Mouse (Mus musculus) liver, embryonic 13.5 days (tissue): ENCODE results near the gene Luc7l3. TPM values are rescaled to one million over a fixed set of nuclear protein-coding genes. Genes with fewer than 3 reads are reported as not detected.

Source experiments
- ATAC-seq: fragments of 200-750 bp; cut with Nextera tagmentation; 2 replicates; pipeline ENCODE4 v1.8.0; 2017; ENCODE audit warnings: low read depth, mild to moderate bottlenecking, moderate number of reproducible peaks, moderate library complexity
- DNase-seq: peaks from one replicate; pipeline ENCODE4 v3.0.0; 2022
- H3K27ac ChIP-seq: fragments of 300-500 bp; sonication (generic); 2 replicates; pipeline ENCODE4 v1.5.1; 2015; ENCODE audit warnings: moderate library complexity, mild to moderate bottlenecking, inconsistent platforms
- H3K27me3 ChIP-seq: fragments of 300-500 bp; sonication (generic); 2 replicates; pipeline ENCODE4 v1.6.1; 2015; ENCODE audit warnings: mild to moderate bottlenecking, inconsistent platforms
- H3K36me3 ChIP-seq: fragments of 300-500 bp; sonication (generic); 2 replicates; pipeline ENCODE4 v1.6.1; 2015; ENCODE audit warnings: mild to moderate bottlenecking, inconsistent platforms
- H3K4me1 ChIP-seq: fragments of 300-500 bp; sonication (generic); replicated peaks from 2 replicates; pipeline ENCODE4 v1.6.1; 2015; ENCODE audit warnings: inconsistent platforms
- H3K4me2 ChIP-seq: fragments of 300-500 bp; sonication (generic); 2 replicates; pipeline ENCODE4 v1.6.1; 2015; ENCODE audit warnings: inconsistent platforms, mild to moderate bottlenecking, moderate library complexity
- H3K4me3 ChIP-seq: fragments of 300-500 bp; sonication (generic); replicated peaks from 2 replicates; pipeline ENCODE4 v1.5.1; 2015; ENCODE audit warnings: mild to moderate bottlenecking, inconsistent platforms
- H3K9ac ChIP-seq: fragments of 300-500 bp; sonication (generic); 2 replicates; pipeline ENCODE4 v1.6.1; 2015; ENCODE audit warnings: mild to moderate bottlenecking, inconsistent platforms
- H3K9me3 ChIP-seq: fragments of 300-500 bp; sonication (generic); replicated peaks from 2 replicates; pipeline ENCODE4 v1.6.1; 2016; ENCODE audit warnings: inconsistent platforms
- WGBS: fragments of 180-500 bp; shearing (Covaris S2); methylation state at CpG from one replicate; pipeline ENCODE4 v1.1.7; 2015; ENCODE audit not compliant: insufficient replicate concordance; 5-methylcytosine and 5-hydroxymethylcytosine counted together
- polyA plus RNA-seq: library from polyadenylated mRNA; unstranded; fragments of >200 nt; fragmentation: Nextera tagmentation; extraction: Ambion mirVana; gene quantifications from 2 replicates; pipeline ENCODE4 v1.2.1, GENCODE M21; 2015

Gene Luc7l3
- 53.4 and 68.8 TPM in 2 replicates for polyA plus RNA-seq

GRCm38 (mm10) chr11:94321931-94322400, at the start of gene Luc7l3:
Luc7l3 (minus strand) TSS chr11:94321988.
- under 1% methylated on average over 36 of the region's 36 CpGs for WGBS
- Histone ChIP-seq H3K4me2 (peak within 1 kb of the TSS; percentile 77), H3K9me3 (no peaks in the 10 kb centered on the region), H3K27me3 (0 out of 2 replicates have a peak, but pooled peaks cover 4% of the 10 kb centered on the region), H3K4me3 (peak within 1 kb of the TSS; percentile 97), H3K36me3 (peaks cover 15% of the 10 kb centered on the region; the same call in 1 of the 2 replicates), H3K27ac (peak within 1 kb of the TSS; percentile 97), H3K4me1 (peaks cover 52% of the 10 kb centered on the region), H3K9ac (peak within 1 kb of the TSS; percentile 98)
- ATAC-seq (peak; percentile 93), DNase-seq (peak; percentile 92)

- WGBS: 4% methylated on average over 5 of the region's 5 CpGs
- no peak overlapping the region for H3K4me3 ChIP-seq
- H3K27me3 ChIP-seq: peaks cover 17% of the 10 kb centered on the region; the same call in 1 of the 2 replicates
- H3K9ac ChIP-seq: peak overlapping the region; percentile 15; the same call in 1 of the 2 replicates
- peaks cover 17% of the 10 kb centered on the region for H3K4me1 ChIP-seq
- no peak overlapping the region for H3K4me2 ChIP-seq
- no peaks in the 10 kb centered on the region for H3K9me3 ChIP-seq
- peak; percentile 72; the same call in 1 of the 2 replicates for ATAC-seq
- peak overlapping the region; percentile 53 for H3K27ac ChIP-seq
- H3K36me3 ChIP-seq: no peaks in the 10 kb centered on the region
- DNase-seq: peak; percentile 34
These were observed 49.0 kb upstream of the Luc7l3 start for GRCm38 (mm10) chr11:94370809-94371208.

- Histone ChIP-seq H3K4me3 (no peak overlapping the region), H3K4me1 (peaks cover 17% of the 10 kb centered on the region), H3K27ac (no peak overlapping the region), H3K27me3 (peaks cover 17% of the 10 kb centered on the region; the same call in 1 of the 2 replicates), H3K9me3 (no peaks in the 10 kb centered on the region), H3K4me2 (no peak overlapping the region), H3K9ac (peak overlapping the region; percentile 15; the same call in 1 of the 2 replicates), H3K36me3 (no peaks in the 10 kb centered on the region)
- no peak for ATAC-seq
- no peak for DNase-seq
- WGBS: 40% methylated on average over 6 of the region's 6 CpGs
These were observed 48.2 kb upstream of the Luc7l3 start for GRCm38 (mm10) chr11:94369981-94370380.

GRCm38 (mm10) chr11:94365340-94365739, 43.6 kb upstream of the Luc7l3 start:
- ATAC-seq (no peak), DNase-seq (no peak)

GRCm38 (mm10) chr11:94363690-94364089, 41.9 kb upstream of the Luc7l3 start:
- H3K4me2 ChIP-seq: no peak overlapping the region
- no peak for ATAC-seq
- H3K27ac ChIP-seq: no peak overlapping the region
- no peaks in the 10 kb centered on the region for H3K4me1 ChIP-seq
- H3K9me3 ChIP-seq: no peaks in the 10 kb centered on the region
- H3K36me3 ChIP-seq: no peaks in the 10 kb centered on the region
- DNase-seq: no peak
- WGBS: 58% methylated on average over 7 of the region's 7 CpGs
- H3K9ac ChIP-seq: no peak overlapping the region
- peaks cover 11% of the 10 kb centered on the region for H3K27me3 ChIP-seq
- no peak overlapping the region for H3K4me3 ChIP-seq

More at GRCm38 (mm10) chr11:94365340-94365739, 43.6 kb upstream of the Luc7l3 start:
- no peak overlapping the region for H3K27ac ChIP-seq
- H3K9ac ChIP-seq: no peak overlapping the region
- no peaks in the 10 kb centered on the region for H3K36me3 ChIP-seq
- 46% methylated on average over 3 of the region's 3 CpGs for WGBS
- no peaks in the 10 kb centered on the region for H3K9me3 ChIP-seq
- H3K4me2 ChIP-seq: no peak overlapping the region
- peaks cover 9% of the 10 kb centered on the region; the same call in 1 of the 2 replicates for H3K27me3 ChIP-seq
- H3K4me3 ChIP-seq: no peak overlapping the region
- H3K4me1 ChIP-seq: peaks cover 3% of the 10 kb centered on the region

GRCm38 (mm10) chr11:94362101-94362500, 40.3 kb upstream of the Luc7l3 start:
- Histone ChIP-seq H3K9me3 (no peaks in the 10 kb centered on the region), H3K4me2 (no peak overlapping the region), H3K4me3 (no peak overlapping the region), H3K4me1 (no peaks in the 10 kb centered on the region), H3K27ac (no peak overlapping the region), H3K27me3 (peaks cover 12% of the 10 kb centered on the region), H3K9ac (no peak overlapping the region), H3K36me3 (no peaks in the 10 kb centered on the region)
- 76% methylated on average over 5 of the region's 5 CpGs for WGBS
- DNase-seq (no peak), ATAC-seq (no peak)

GRCm38 (mm10) chr11:94361166-94361870, 39.5 kb upstream of the Luc7l3 start:
- Histone ChIP-seq H3K4me1 (no peaks in the 10 kb centered on the region), H3K4me2 (no peak overlapping the region), H3K36me3 (no peaks in the 10 kb centered on the region), H3K27ac (no peak overlapping the region), H3K9ac (no peak overlapping the region), H3K27me3 (peaks cover 18% of the 10 kb centered on the region), H3K4me3 (no peak overlapping the region), H3K9me3 (no peaks in the 10 kb centered on the region)
- ATAC-seq (no peak), DNase-seq (no peak)
- 75% methylated on average over 14 of the region's 14 CpGs for WGBS

- DNase-seq (no peak), ATAC-seq (no peak)
- no peak overlapping the region for H3K4me2 ChIP-seq
- no peak overlapping the region for H3K4me3 ChIP-seq
- 90% methylated on average over 12 of the region's 12 CpGs for WGBS
- H3K27me3 ChIP-seq: peaks cover 30% of the 10 kb centered on the region
- no peaks in the 10 kb centered on the region for H3K4me1 ChIP-seq
- no peak overlapping the region for H3K9ac ChIP-seq
- H3K27ac ChIP-seq: no peak overlapping the region
- H3K9me3 ChIP-seq: no peaks in the 10 kb centered on the region
- no peaks in the 10 kb centered on the region for H3K36me3 ChIP-seq
These were observed 37.4 kb upstream of the Luc7l3 start for GRCm38 (mm10) chr11:94359168-94359567.

GRCm38 (mm10) chr11:94355521-94356217, 33.9 kb upstream of the Luc7l3 start:
- Histone ChIP-seq H3K36me3 (no peaks in the 10 kb centered on the region), H3K27me3 (peaks cover 42% of the 10 kb centered on the region), H3K4me3 (no peak overlapping the region), H3K4me2 (no peak overlapping the region), H3K4me1 (peaks cover 18% of the 10 kb centered on the region), H3K9me3 (no peaks in the 10 kb centered on the region), H3K9ac (no peak overlapping the region), H3K27ac (no peak overlapping the region)
- ATAC-seq (no peak), DNase-seq (no peak)
- WGBS: 74% methylated on average over 9 of the region's 9 CpGs

- DNase-seq: peak; percentile 60
- peaks cover 33% of the 10 kb centered on the region for H3K27me3 ChIP-seq
- peak overlapping the region; percentile 47 for H3K9ac ChIP-seq
- 4% methylated on average over 3 of the region's 3 CpGs for WGBS
- peak overlapping the region; percentile 80 for H3K27ac ChIP-seq
- H3K4me2 ChIP-seq: peak overlapping the region; percentile 52
- ATAC-seq: peak; percentile 83
- H3K4me1 ChIP-seq: peaks cover 41% of the 10 kb centered on the region
- H3K9me3 ChIP-seq: no peaks in the 10 kb centered on the region
- peak overlapping the region; percentile 21; the same call in 1 of the 2 replicates for H3K4me3 ChIP-seq
- no peaks in the 10 kb centered on the region for H3K36me3 ChIP-seq
These were observed 29.3 kb upstream of the Luc7l3 start for GRCm38 (mm10) chr11:94351094-94351493.

GRCm38 (mm10) chr11:94350337-94350736, 28.5 kb upstream of the Luc7l3 start:
- Histone ChIP-seq H3K36me3 (no peaks in the 10 kb centered on the region), H3K9me3 (no peaks in the 10 kb centered on the region), H3K4me2 (peak overlapping the region; percentile 52), H3K9ac (peak overlapping the region; percentile 47), H3K27me3 (peaks cover 33% of the 10 kb centered on the region), H3K4me1 (peaks cover 41% of the 10 kb centered on the region), H3K27ac (peak overlapping the region; percentile 80), H3K4me3 (peak overlapping the region; percentile 21; the same call in 1 of the 2 replicates)
- WGBS: 18% methylated on average over 1 of the region's 1 CpGs
- ATAC-seq: peak; percentile 78
- peak; percentile 53 for DNase-seq
